Mouse (Mus musculus) neural tube, embryonic 14.5 days (tissue): Measurements from ENCODE around the gene Rnpep. TPM values are rescaled to one million over a fixed set of nuclear protein-coding genes. Genes with fewer than 3 reads are reported as not detected.
A peak's percentile ranks its signal among the peaks of the same experiment; 100 is the strongest.

ENCODE experiments used
- ATAC-seq: fragments of 200-750 bp; cut with Nextera tagmentation; 2 replicates; pipeline ENCODE4 v1.8.0; 2017; ENCODE audit warnings: low read depth, mild to moderate bottlenecking, moderate TSS enrichment, moderate library complexity
- H3K27ac ChIP-seq: fragments of 300-500 bp; sonication (generic); 2 replicates; pipeline ENCODE4 v1.5.1; 2014; ENCODE audit warnings: low read depth, mild to moderate bottlenecking, control low read depth, low read length, moderate library complexity, mixed read lengths
- H3K27me3 ChIP-seq: fragments of 300-500 bp; sonication (generic); 2 replicates; pipeline ENCODE4 v1.6.1; 2014; ENCODE audit warnings: low read length; ENCODE audit not compliant: control insufficient read depth, insufficient read depth
- H3K36me3 ChIP-seq: fragments of 300-500 bp; sonication (generic); 2 replicates; pipeline ENCODE4 v1.6.1; 2014; ENCODE audit warnings: low read length, mixed read lengths; ENCODE audit not compliant: control insufficient read depth, insufficient read depth
- H3K4me1 ChIP-seq: fragments of 300-500 bp; sonication (generic); 2 replicates; pipeline ENCODE4 v1.6.1; 2014; ENCODE audit warnings: low read length; ENCODE audit not compliant: control insufficient read depth, insufficient read depth
- H3K4me2 ChIP-seq: fragments of 300-500 bp; sonication (generic); 2 replicates; pipeline ENCODE4 v1.6.1; 2014; ENCODE audit warnings: mild to moderate bottlenecking, low read depth, low read length, control low read depth
- H3K4me3 ChIP-seq: fragments of 300-500 bp; sonication (generic); 2 replicates; pipeline ENCODE4 v1.5.1; 2014; ENCODE audit warnings: low read depth, low read length, control low read depth, mixed read lengths
- H3K9ac ChIP-seq: fragments of 300-500 bp; sonication (generic); replicated peaks from 2 replicates; pipeline ENCODE4 v1.6.1; 2014; ENCODE audit warnings: low read depth, mild to moderate bottlenecking, control low read depth, low read length, mixed read lengths
- H3K9me3 ChIP-seq: fragments of 300-500 bp; sonication (generic); 2 replicates; pipeline ENCODE4 v1.6.1; 2016; ENCODE audit warnings: low read length; ENCODE audit not compliant: control insufficient read depth
- WGBS: fragments of 180-500 bp; shearing (Covaris S2); extraction: QIAGEN DNeasy Blood & Tissue Kit; methylation state at CpG from one replicate; pipeline ENCODE4 v1.1.7; 2014; 5-methylcytosine and 5-hydroxymethylcytosine counted together
- polyA plus RNA-seq: library from polyadenylated mRNA; unstranded; fragments of >200 nt; fragmentation: Nextera tagmentation; extraction: Ambion mirVana; gene quantifications from 2 replicates; pipeline ENCODE4 v1.2.1, GENCODE M21; 2014

The Rnpep gene
- polyA plus RNA-seq: 89.5 and 107 TPM in 2 replicates

GRCm38 (mm10) chr1:135283826-135284291 lies at the start of gene Rnpep:
TSS of gene Rnpep (minus strand) at chr1:135284084.
- ATAC-seq: peak; percentile 90
- WGBS: 0% methylated on average over 39 of the region's 39 CpGs
- no peaks in the 10 kb centered on the region for H3K9me3 ChIP-seq
- H3K27me3 ChIP-seq: no peaks in the 10 kb centered on the region
- no peaks in the 10 kb centered on the region for H3K36me3 ChIP-seq
- peaks cover 14% of the 10 kb centered on the region for H3K4me1 ChIP-seq
- peak within 1 kb of the TSS; percentile 93 for H3K9ac ChIP-seq
- peak within 1 kb of the TSS; percentile 83 for H3K4me2 ChIP-seq
- peak within 1 kb of the TSS; percentile 85 for H3K4me3 ChIP-seq
- peak within 1 kb of the TSS; percentile 93 for H3K27ac ChIP-seq

DNA sequence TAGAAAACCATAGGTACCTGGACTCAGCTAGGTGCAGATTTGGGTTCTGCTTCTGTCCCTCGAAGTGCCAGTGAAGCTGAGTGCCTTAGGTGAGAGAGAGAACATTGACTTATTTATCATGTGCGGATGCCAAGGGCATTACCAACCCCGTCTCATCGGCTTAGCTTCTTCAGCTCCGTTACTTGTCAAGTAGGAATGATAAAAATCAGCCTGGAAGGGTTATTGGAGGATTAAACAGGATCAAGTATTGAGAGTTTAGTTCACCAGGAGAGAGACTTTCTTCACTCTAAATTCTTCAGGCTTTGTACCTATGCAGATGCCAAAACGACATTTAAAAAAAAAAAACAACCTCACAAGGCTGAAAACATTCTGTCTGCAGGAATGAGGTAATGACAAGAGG lies 46.7 kb upstream of the Rnpep start:
- Histone ChIP-seq H3K4me3 (no peak overlapping the region), H3K9ac (no peak overlapping the region), H3K4me1 (no peaks in the 10 kb centered on the region), H3K36me3 (no peaks in the 10 kb centered on the region), H3K27me3 (no peaks in the 10 kb centered on the region), H3K27ac (no peak overlapping the region), H3K9me3 (no peaks in the 10 kb centered on the region), H3K4me2 (no peak overlapping the region)
- ATAC-seq: no peak
- WGBS: 84% methylated on average over 6 of the region's 6 CpGs

DNA sequence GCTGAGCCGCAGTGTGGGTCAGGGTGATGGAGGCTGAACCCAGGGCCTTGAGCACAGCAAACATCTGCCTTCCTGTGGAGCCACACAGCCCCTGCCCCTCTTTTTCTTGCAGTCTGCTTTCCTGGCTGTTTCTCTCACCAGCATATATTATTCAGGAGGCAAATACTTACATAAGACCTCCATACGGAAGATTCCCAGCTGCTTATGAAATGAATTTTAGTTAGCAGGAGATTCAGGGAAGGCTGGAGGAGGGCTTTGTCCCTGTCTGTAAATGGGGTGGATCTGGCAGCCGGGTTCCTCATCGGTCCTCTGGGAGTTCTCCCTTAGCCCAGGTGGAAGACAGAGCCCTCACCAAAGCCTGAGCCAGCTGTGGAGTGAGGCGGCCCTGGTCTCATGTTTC lies 44.5 kb upstream of the Rnpep start:
- H3K27ac ChIP-seq: no peak overlapping the region
- no peak overlapping the region for H3K4me2 ChIP-seq
- H3K36me3 ChIP-seq: no peaks in the 10 kb centered on the region
- ATAC-seq: no peak
- no peaks in the 10 kb centered on the region for H3K27me3 ChIP-seq
- no peak overlapping the region for H3K4me3 ChIP-seq
- H3K9me3 ChIP-seq: no peaks in the 10 kb centered on the region
- 72% methylated on average over 5 of the region's 5 CpGs for WGBS
- no peaks in the 10 kb centered on the region for H3K4me1 ChIP-seq
- H3K9ac ChIP-seq: no peak overlapping the region

DNA sequence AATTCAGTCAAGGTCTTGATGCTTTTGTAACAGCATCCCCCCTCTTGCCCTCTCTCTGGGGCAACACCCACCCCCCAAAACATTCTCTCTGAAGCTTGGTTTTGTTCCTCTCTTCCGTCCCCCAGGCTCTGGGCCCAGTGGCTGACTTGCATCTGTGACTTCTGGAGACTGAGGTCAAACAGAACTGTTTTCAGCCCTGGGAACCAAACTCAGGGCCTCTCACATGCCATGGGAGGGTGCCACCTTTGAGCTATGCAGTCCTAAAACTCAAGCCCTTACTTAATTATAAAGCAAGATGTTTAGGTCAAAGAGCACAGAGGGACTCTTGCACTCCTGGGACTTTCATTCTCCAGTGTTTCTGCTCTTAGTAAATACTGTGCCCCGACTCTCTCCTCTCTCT lies 42.0 kb upstream of the Rnpep start:
- H3K27ac ChIP-seq: no peak overlapping the region
- no peak for ATAC-seq
- no peaks in the 10 kb centered on the region for H3K9me3 ChIP-seq
- no peaks in the 10 kb centered on the region for H3K4me1 ChIP-seq
- no peaks in the 10 kb centered on the region for H3K27me3 ChIP-seq
- H3K4me2 ChIP-seq: no peak overlapping the region
- H3K36me3 ChIP-seq: no peaks in the 10 kb centered on the region
- no peak overlapping the region for H3K4me3 ChIP-seq
- 75% methylated on average over 2 of the region's 2 CpGs for WGBS
- no peak overlapping the region for H3K9ac ChIP-seq

DNA sequence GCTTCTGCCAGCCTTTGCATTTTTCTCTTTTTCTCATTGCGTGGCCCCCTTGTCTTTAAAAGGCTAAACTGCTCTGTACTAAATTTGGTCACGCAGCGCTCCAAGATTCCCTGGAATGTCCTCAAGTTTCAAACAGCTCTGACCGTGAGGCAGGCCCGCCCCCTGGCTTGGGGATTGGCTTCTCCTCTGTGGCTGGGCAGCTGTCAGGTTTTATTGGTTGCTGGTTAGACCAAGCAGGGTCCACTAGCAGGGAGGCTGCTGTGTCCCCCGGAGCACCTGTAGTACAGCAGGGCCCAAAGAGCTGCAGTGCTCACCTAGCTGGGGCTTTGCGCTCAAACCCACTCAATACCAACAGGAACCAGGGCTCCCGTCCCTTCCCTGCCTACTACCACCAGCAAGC lies 40.7 kb upstream of the Rnpep start, which contains the start of gene Lmod1:
Gene Lmod1, plus strand, starts transcription at position 237 of the 400 bp plus-strand sequence.
- no peak within 1 kb of the TSS for H3K4me3 ChIP-seq
- H3K36me3 ChIP-seq: no peaks in the 10 kb centered on the region
- H3K4me1 ChIP-seq: no peaks in the 10 kb centered on the region
- ATAC-seq: no peak
- H3K9me3 ChIP-seq: no peaks in the 10 kb centered on the region
- H3K27me3 ChIP-seq: no peaks in the 10 kb centered on the region
- H3K27ac ChIP-seq: no peak within 1 kb of the TSS
- 0 out of 2 replicates have a peak within 1 kb of the TSS, but pooled peaks have one; percentile 14 for H3K4me2 ChIP-seq
- WGBS: 12% methylated on average over 8 of the region's 8 CpGs
- no peak within 1 kb of the TSS for H3K9ac ChIP-seq

DNA sequence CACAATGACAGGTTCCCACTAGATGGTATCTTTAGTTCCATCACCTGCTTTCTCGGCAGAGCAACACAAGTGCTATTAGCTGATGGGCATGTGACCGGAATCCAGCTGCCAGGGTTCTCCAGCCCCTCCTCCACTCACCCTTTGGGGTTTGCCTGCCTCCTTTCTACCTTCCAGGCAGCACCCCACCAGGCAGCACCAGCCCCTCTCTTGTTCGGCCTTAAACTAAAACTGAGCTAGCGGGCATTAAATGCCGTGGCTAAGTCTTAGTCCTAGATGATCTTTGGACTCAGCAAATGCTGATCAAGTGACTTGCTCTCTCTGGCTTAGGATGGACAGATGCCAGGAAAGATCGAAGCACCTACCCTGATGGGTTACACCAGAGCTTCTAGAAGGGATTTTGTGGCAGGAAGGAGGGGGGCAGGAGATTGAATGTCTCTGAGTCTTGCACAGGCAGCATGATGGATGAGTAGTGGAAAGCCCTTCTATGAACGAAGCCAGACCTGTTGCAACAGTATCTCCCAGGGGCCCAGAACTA lies 39.5 kb upstream of the Rnpep start:
- no peak overlapping the region for H3K4me2 ChIP-seq
- WGBS: 86% methylated on average over 7 of the region's 7 CpGs
- no peak overlapping the region for H3K9ac ChIP-seq
- ATAC-seq: no peak
- no peaks in the 10 kb centered on the region for H3K36me3 ChIP-seq
- no peaks in the 10 kb centered on the region for H3K4me1 ChIP-seq
- no peak overlapping the region for H3K27ac ChIP-seq
- no peak overlapping the region for H3K4me3 ChIP-seq
- no peaks in the 10 kb centered on the region for H3K27me3 ChIP-seq
- H3K9me3 ChIP-seq: no peaks in the 10 kb centered on the region

- peaks cover 9% of the 10 kb centered on the region for H3K4me1 ChIP-seq
- H3K4me2 ChIP-seq: peak within 1 kb of the TSS; percentile 93
- H3K9ac ChIP-seq: peak within 1 kb of the TSS; percentile 98
- 0% methylated on average over 51 of the region's 51 CpGs for WGBS
- H3K9me3 ChIP-seq: no peaks in the 10 kb centered on the region
- H3K36me3 ChIP-seq: 0 out of 2 replicates have a peak, but pooled peaks cover 1% of the 10 kb centered on the region
- peak within 1 kb of the TSS; percentile 83 for H3K27ac ChIP-seq
- H3K4me3 ChIP-seq: peak within 1 kb of the TSS; percentile 91
- no peaks in the 10 kb centered on the region for H3K27me3 ChIP-seq
- peak; percentile 100 for ATAC-seq
These were observed 29.6 kb upstream of the Rnpep start, which contains the start of gene Timm17a for GRCm38 (mm10) chr1:135313284-135314031. TSS of gene Timm17a (minus strand) at chr1:135313778.

DNA sequence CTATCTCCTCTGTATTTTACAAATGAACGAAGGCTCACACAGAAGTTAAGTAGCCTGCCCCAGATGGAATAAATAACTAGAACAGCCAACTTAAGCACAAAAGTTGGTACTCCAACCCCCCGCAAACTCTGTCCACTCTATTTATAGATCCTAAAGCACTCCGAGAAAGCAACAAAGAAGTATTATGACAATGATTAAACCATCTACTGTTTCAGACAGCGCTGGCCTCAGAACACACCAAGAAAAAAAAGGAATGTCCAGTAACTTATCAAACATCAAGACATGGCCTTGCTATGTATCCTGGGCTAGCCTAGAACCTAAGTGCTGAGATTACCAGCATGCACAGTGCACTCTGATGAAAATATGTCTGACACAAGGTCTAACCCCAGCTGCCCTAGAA lies 28.3 kb upstream of the Rnpep start:
- Histone ChIP-seq H3K4me3 (0 out of 2 replicates have a peak overlapping the region, but pooled peaks have one; percentile 91), H3K36me3 (peaks cover 3% of the 10 kb centered on the region; the same call in 1 of the 2 replicates), H3K27me3 (no peaks in the 10 kb centered on the region), H3K9me3 (no peaks in the 10 kb centered on the region), H3K9ac (no peak overlapping the region), H3K4me2 (peak overlapping the region; percentile 93), H3K27ac (no peak overlapping the region), H3K4me1 (peaks cover 9% of the 10 kb centered on the region)
- 89% methylated on average over 4 of the region's 4 CpGs for WGBS
- ATAC-seq: no peak

- Histone ChIP-seq H3K27ac (no peak overlapping the region), H3K9me3 (no peaks in the 10 kb centered on the region)
- 80% methylated on average over 6 of the region's 6 CpGs for WGBS
These were observed 27.5 kb upstream of the Rnpep start for GRCm38 (mm10) chr1:135311356-135311755.

More at GRCm38 (mm10) chr1:135311356-135311755, 27.5 kb upstream of the Rnpep start:
- Histone ChIP-seq H3K9ac (no peak overlapping the region), H3K4me3 (no peak overlapping the region), H3K4me1 (peaks cover 9% of the 10 kb centered on the region), H3K36me3 (peaks cover 8% of the 10 kb centered on the region), H3K27me3 (no peaks in the 10 kb centered on the region), H3K4me2 (no peak overlapping the region)
- no peak for ATAC-seq
